Mouse (Mus musculus) liver, embryonic 11.5 days (tissue): Measurements from ENCODE around the gene Prph2. TPM values are rescaled to one million over a fixed set of nuclear protein-coding genes. Genes with fewer than 3 reads are reported as not detected.

Experiments
- ATAC-seq: fragments of 200-750 bp; cut with Nextera tagmentation; replicated peaks from 2 replicates; pipeline ENCODE4 v1.8.0; 2017; ENCODE audit warnings: moderate number of reproducible peaks, mild to moderate bottlenecking, moderate TSS enrichment, moderate library complexity; ENCODE audit not compliant: low FRiP score
- DNase-seq: peaks from one replicate; pipeline ENCODE4 v3.0.0-alpha.2; 2017; ENCODE audit warnings: low spot score
- H3K27ac ChIP-seq: fragments of 300-500 bp; sonication (generic); 2 replicates; pipeline ENCODE4 v1.5.1; 2014; ENCODE audit warnings: mild to moderate bottlenecking, low read depth, low read length, control low read depth
- H3K27me3 ChIP-seq: fragments of 300-500 bp; sonication (generic); replicated peaks from 2 replicates; pipeline ENCODE4 v1.6.1; 2014; ENCODE audit warnings: low read length, mixed read lengths; ENCODE audit not compliant: control insufficient read depth, insufficient read depth
- H3K36me3 ChIP-seq: fragments of 300-500 bp; sonication (generic); 2 replicates; pipeline ENCODE4 v1.6.1; 2014; ENCODE audit warnings: mild to moderate bottlenecking, low read length, moderate library complexity, mixed read lengths; ENCODE audit not compliant: control insufficient read depth, insufficient read depth
- H3K4me1 ChIP-seq: fragments of 300-500 bp; sonication (generic); replicated peaks from 2 replicates; pipeline ENCODE4 v1.6.1; 2014; ENCODE audit warnings: low read length, mixed read lengths; ENCODE audit not compliant: control insufficient read depth, insufficient read depth
- H3K4me2 ChIP-seq: fragments of 300-500 bp; sonication (generic); 2 replicates; pipeline ENCODE4 v1.6.1; 2014; ENCODE audit warnings: mild to moderate bottlenecking, control low read depth, moderate library complexity
- H3K4me3 ChIP-seq: fragments of 300-500 bp; sonication (generic); 2 replicates; pipeline ENCODE4 v1.5.1; 2014; ENCODE audit warnings: low read depth, low read length, control low read depth
- H3K9ac ChIP-seq: fragments of 300-500 bp; sonication (generic); 2 replicates; pipeline ENCODE4 v1.6.1; 2014; ENCODE audit warnings: low read depth, low read length, control low read depth
- H3K9me3 ChIP-seq: fragments of 300-500 bp; sonication (generic); 2 replicates; pipeline ENCODE4 v1.6.1; 2016; ENCODE audit warnings: low read length, inconsistent platforms, mixed read lengths; ENCODE audit not compliant: control insufficient read depth
- WGBS: fragments of 180-500 bp; shearing (Covaris S2); extraction: QIAGEN DNeasy Blood & Tissue Kit; methylation state at CpG from one replicate; pipeline ENCODE4 v1.1.7; 2014; 5-methylcytosine and 5-hydroxymethylcytosine counted together
- polyA plus RNA-seq: library from polyadenylated mRNA; unstranded; fragments of >200 nt; fragmentation: Nextera tagmentation; extraction: Ambion mirVana; gene quantifications from 2 replicates; pipeline ENCODE4 v1.2.1, GENCODE M21; 2014

Prph2 gene
- polyA plus RNA-seq, 1 experiment from 2014 or later, result not detected

DNA sequence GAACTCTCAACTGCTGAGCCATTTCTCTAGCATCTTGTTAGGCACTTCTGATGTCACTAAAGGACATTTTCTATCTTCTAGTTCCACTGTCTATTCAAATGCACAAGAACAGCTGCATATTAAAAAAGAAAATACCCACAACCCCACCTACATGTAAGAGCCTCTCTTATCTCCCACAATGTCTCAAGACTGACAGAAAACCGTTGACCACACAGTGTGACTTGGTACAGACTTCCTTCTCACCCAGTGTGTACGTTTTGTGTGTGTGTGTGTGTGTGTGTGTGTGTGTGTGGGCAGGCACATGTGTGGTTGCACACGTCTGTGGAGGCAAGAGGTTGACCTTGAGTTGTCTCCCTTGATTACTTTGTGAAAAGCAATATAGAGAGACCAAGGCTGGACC, 51.9 kb downstream of the Prph2 start:
- DNase-seq, result no peak
- Histone ChIP-seq H3K27me3 (no peaks in the 10 kb centered on the region), H3K9ac (no peak overlapping the region), H3K4me1 (peaks cover 2% of the 10 kb centered on the region; the same call in 1 of the 2 replicates), H3K4me3 (no peak overlapping the region), H3K9me3 (no peaks in the 10 kb centered on the region), H3K36me3 (peaks cover 59% of the 10 kb centered on the region), H3K4me2 (no peak overlapping the region), H3K27ac (no peak overlapping the region)
- 46% methylated on average over 3 of the region's 3 CpGs for WGBS
- ATAC-seq, result no peak

DNA sequence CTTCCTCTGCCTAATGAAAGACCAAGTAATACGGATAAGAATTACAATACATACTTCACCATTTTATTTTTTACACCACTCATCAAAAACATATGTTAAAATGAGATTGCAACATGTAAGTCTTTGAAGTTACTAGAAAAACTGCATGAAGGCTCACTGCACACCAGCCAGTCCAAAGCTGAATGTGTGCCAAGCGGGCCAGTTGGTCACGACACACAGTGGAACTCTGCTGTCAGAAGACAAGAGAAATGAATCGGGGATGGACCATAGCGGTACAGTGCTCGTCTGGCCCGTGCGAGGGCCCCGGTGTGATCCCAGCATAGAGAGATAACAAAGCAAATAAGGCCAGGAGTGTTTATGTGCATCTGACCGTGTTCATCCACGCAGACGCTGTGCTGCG, 52.9 kb downstream of the Prph2 start:
- 85% methylated on average over 13 of the region's 13 CpGs for WGBS
- no peak overlapping the region for H3K4me2 ChIP-seq
- peaks cover 58% of the 10 kb centered on the region for H3K36me3 ChIP-seq
- H3K9ac ChIP-seq, result no peak overlapping the region
- no peak overlapping the region for H3K4me3 ChIP-seq
- no peaks in the 10 kb centered on the region for H3K27me3 ChIP-seq
- ATAC-seq (no peak), DNase-seq (no peak)
- no peak overlapping the region for H3K27ac ChIP-seq
- peaks cover 2% of the 10 kb centered on the region; the same call in 1 of the 2 replicates for H3K4me1 ChIP-seq
- no peaks in the 10 kb centered on the region for H3K9me3 ChIP-seq

DNA sequence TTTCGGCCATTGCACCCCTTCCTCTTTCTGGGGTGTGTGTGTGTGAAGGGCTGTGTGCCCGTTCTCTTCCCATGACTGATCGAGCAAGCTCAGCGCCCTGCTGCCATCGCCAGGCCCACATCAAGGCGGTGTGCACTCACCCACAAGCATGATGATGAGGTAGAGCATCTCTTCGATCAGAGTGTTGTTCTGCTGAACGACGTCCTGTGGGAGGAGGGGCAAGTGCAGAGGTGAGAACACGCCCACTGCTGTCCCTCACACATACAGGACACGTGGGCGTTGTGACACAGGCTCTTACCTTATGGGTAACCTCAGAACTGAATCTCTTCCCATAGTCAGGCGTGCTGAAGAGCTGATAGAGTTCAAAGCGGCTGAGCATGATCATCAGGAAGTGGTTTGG, 56.6 kb downstream of the Prph2 start:
- H3K36me3 ChIP-seq, result peaks cover 59% of the 10 kb centered on the region
- H3K4me2 ChIP-seq, result no peak overlapping the region
- no peak for DNase-seq
- no peaks in the 10 kb centered on the region for H3K27me3 ChIP-seq
- no peak overlapping the region for H3K27ac ChIP-seq
- peaks cover 2% of the 10 kb centered on the region; the same call in 1 of the 2 replicates for H3K4me1 ChIP-seq
- WGBS, result 82% methylated on average over 14 of the region's 14 CpGs
- no peak overlapping the region for H3K9ac ChIP-seq
- no peak for ATAC-seq
- H3K9me3 ChIP-seq, result no peaks in the 10 kb centered on the region
- no peak overlapping the region for H3K4me3 ChIP-seq

GRCm38 (mm10) chr17:46972603-46973002, 62.3 kb downstream of the Prph2 start:
- ATAC-seq (no peak), DNase-seq (no peak)
- Histone ChIP-seq H3K27ac (no peak overlapping the region), H3K27me3 (no peaks in the 10 kb centered on the region), H3K9me3 (no peaks in the 10 kb centered on the region), H3K36me3 (peaks cover 69% of the 10 kb centered on the region), H3K4me3 (no peak overlapping the region), H3K4me1 (no peaks in the 10 kb centered on the region), H3K9ac (no peak overlapping the region), H3K4me2 (no peak overlapping the region)
- 94% methylated on average over 7 of the region's 7 CpGs for WGBS

Other genes with a start within 250 kb of the Prph2 start
- 52.0 and 56.5 TPM in 2 replicates for gene Rrp36, start 236.1 kb upstream of the Prph2 start, polyA plus RNA-seq
- 119 and 121 TPM in 2 replicates for gene Mea1, start 231.7 kb upstream of the Prph2 start, polyA plus RNA-seq
- gene Klhdc3, start 229.5 kb upstream of the Prph2 start, polyA plus RNA-seq, result 121 and 128 TPM in 2 replicates
- 73.9 and 80.4 TPM in 2 replicates for gene Ppp2r5d, start 205.3 kb upstream of the Prph2 start, polyA plus RNA-seq
- 19.9 and 20.5 TPM in 2 replicates for gene Pex6, start 199.0 kb upstream of the Prph2 start, polyA plus RNA-seq
- 6.2 and 6.7 TPM in 2 replicates for gene Gnmt, start 181.3 kb upstream of the Prph2 start, polyA plus RNA-seq
- 55.8 and 60.8 TPM in 2 replicates for gene Cnpy3, start 158.2 kb upstream of the Prph2 start, polyA plus RNA-seq
- gene Ptcra, start 146.7 kb upstream of the Prph2 start, polyA plus RNA-seq, result 0.94 and 1.0 TPM in 2 replicates
- 76.6 and 82.5 TPM in 2 replicates for gene 2310039H08Rik, start 137.8 kb upstream of the Prph2 start, polyA plus RNA-seq
- gene Rpl7l1, start 127.8 kb upstream of the Prph2 start, polyA plus RNA-seq, result 195 and 201 TPM in 2 replicates
- gene Bicral, start 52.0 kb upstream of the Prph2 start, polyA plus RNA-seq, result 6.3 and 7.4 TPM in 2 replicates
- 43.5 and 43.7 TPM in 2 replicates for gene Tbcc, start 19.8 kb upstream of the Prph2 start, polyA plus RNA-seq
- gene Ubr2, start 100.1 kb downstream of the Prph2 start, polyA plus RNA-seq, result 19.1 and 20.7 TPM in 2 replicates